Comparison of ENCODE assay signal across 9 mouse cellular contexts in the genomic region with DNA sequence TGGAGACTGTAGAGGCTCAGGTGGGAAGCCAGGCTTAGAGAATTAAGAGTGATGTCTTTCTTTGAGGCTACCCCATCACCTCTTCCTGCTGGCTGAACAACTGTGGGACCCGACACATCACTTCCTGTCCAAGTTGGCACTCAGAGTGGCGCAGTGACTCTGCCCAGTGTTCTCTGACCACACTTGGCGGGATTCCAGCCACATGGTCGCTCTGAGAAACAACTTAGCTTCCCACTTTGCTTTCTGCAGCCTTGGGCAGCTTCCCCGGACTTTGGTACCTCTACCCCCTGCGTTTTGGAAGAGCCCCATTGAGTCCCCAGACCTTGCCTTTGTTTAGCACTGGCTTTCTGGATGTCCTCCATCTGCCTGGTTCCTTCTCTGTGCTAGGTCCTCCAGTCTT. TPM values are rescaled to one million over a fixed set of nuclear protein-coding genes. Genes with fewer than 3 reads are reported as not detected.
A peak's percentile ranks its signal among the peaks of the same experiment; 100 is the strongest.
DNase-seq lines count a peak whose midpoint lies in the region; ATAC-seq and TF ChIP-seq lines count a peak whose summit lies in the region.
"Had no signal": no experiment of that assay in that cellular context is flagged by ENCODE, and none has a peak within 500 bp of the region (broad histone marks: within the 10 kb centered on the region; RNA-seq: fewer than 3 reads in every experiment).

No protein-coding gene starts in this region.

- whole genome bisulfite sequencing in liver, adult 2 months: 49% methylated on average over 6 of the region's 6 CpGs
- 68% methylated on average over 6 of the region's 6 CpGs for WGBS in liver, postnatal 0 days (ENCODE audit: insufficient replicate concordance)
- WGBS in intestine, embryonic 15.5 days: 88% methylated on average over 6 of the region's 6 CpGs
- WGBS in liver, embryonic 11.5 days: 81% methylated on average over 6 of the region's 6 CpGs

- H3K27me3 ChIP-seq in liver, adult 2 months (ENCODE audit: control insufficient read depth, insufficient read depth, low read length): no peaks in the 10 kb centered on the region
- H3K27me3 ChIP-seq in liver, postnatal 0 days (ENCODE audit: insufficient read depth, low read length): no peaks in the 10 kb centered on the region
- no peaks in the 10 kb centered on the region for H3K27me3 ChIP-seq in intestine, embryonic 15.5 days (replicated peaks)
- H3K27me3 ChIP-seq in liver, embryonic 11.5 days (replicated peaks; ENCODE audit: control insufficient read depth, insufficient read depth, low read length): no peaks in the 10 kb centered on the region

- no peak for TF ChIP-seq EP300 in liver, postnatal 0 days (IDR thresholded peaks at IDR 0.05; ENCODE audit: low read depth)

- TF ChIP-seq POLR2A in liver, adult 2 months (IDR thresholded peaks at IDR 0.05; ENCODE audit: extremely low read depth, insufficient read depth, low read length): no peak

- H3K4me2 ChIP-seq in liver, postnatal 0 days (ENCODE audit: low read depth, low read length): no peak overlapping the region
- no peak overlapping the region for H3K4me2 ChIP-seq in intestine, embryonic 15.5 days (replicated peaks)
- H3K4me2 ChIP-seq in liver, embryonic 11.5 days: no peak overlapping the region

- no peaks in the 10 kb centered on the region for H3K9me3 ChIP-seq in liver, postnatal 0 days (ENCODE audit: low read length)
- H3K9me3 ChIP-seq in intestine, embryonic 15.5 days: no peaks in the 10 kb centered on the region
- H3K9me3 ChIP-seq in liver, embryonic 11.5 days (ENCODE audit: control insufficient read depth, low read length): no peaks in the 10 kb centered on the region; the same call in 1 of the 2 replicates

- no peak overlapping the region for H3K4me3 ChIP-seq in liver, adult 2 months (ENCODE audit: insufficient read depth, low read depth, low read length)
- H3K4me3 ChIP-seq in liver, postnatal 0 days (ENCODE audit: low read depth, low read length): no peak overlapping the region
- no peak overlapping the region for H3K4me3 ChIP-seq in intestine, embryonic 15.5 days (replicated peaks)
- no peak overlapping the region for H3K4me3 ChIP-seq in liver, embryonic 11.5 days (ENCODE audit: low read depth, low read length)
- H3K4me3 ChIP-seq: megakaryocyte, embryonic 14.5 days had no signal

- H3K9ac ChIP-seq in liver, adult 2 months (ENCODE audit: low read depth, low read length): no peak overlapping the region
- H3K9ac ChIP-seq in liver, postnatal 0 days (replicated peaks): no peak overlapping the region
- H3K9ac ChIP-seq in intestine, embryonic 15.5 days: no peak overlapping the region
- no peak overlapping the region for H3K9ac ChIP-seq in liver, embryonic 11.5 days (ENCODE audit: low read depth, low read length)

- no peaks in the 10 kb centered on the region for H3K79me2 ChIP-seq in liver, adult 2 months (ENCODE audit: control insufficient read depth, insufficient read depth, low read length)

- intact Hi-C loops in heart, postnatal 25 days (cut with DNase I): no loop called here
- intact Hi-C loops in left cerebral cortex, postnatal 14 days (cut with DNase I): no loop called here

- DNase-seq in liver, adult 2 months (ENCODE audit: extremely low read depth, low read depth, low spot score): peak; percentile 56
- no peak for DNase-seq in liver, postnatal 0 days
- DNase-seq in cerebellum, adult 8-10 months: peak; percentile 7
- peak; percentile 5 for DNase-seq in heart, postnatal 25 days (ENCODE audit: low spot score)
- peak; percentile 72 to 74 for DNase-seq in left cerebral cortex, postnatal 14 days (ENCODE audit: low spot score in 2 of 2)
- DNase-seq in liver, embryonic 11.5 days (ENCODE audit: low spot score): no peak

- TF ChIP-seq CTCF in liver, adult 2 months (IDR thresholded peaks at IDR 0.05; ENCODE audit: low read depth, low read length): no peak
- TF ChIP-seq CTCF in liver, postnatal 0 days (IDR thresholded peaks at IDR 0.05; ENCODE audit: low read depth): no peak

- no peak for ATAC-seq in liver, postnatal 0 days
- no peak for ATAC-seq in intestine, embryonic 15.5 days
- ATAC-seq in CD4-positive, CD25-positive, alpha-beta regulatory T cell, adult 4 months: no peak
- ATAC-seq in liver, embryonic 11.5 days (replicated peaks; ENCODE audit: low FRiP score): no peak

- no peaks in the 10 kb centered on the region for H3K36me3 ChIP-seq in liver, adult 2 months (ENCODE audit: control insufficient read depth, insufficient read depth, low read length)
- H3K36me3 ChIP-seq in liver, postnatal 0 days (replicated peaks; ENCODE audit: insufficient read depth, low read length): no peaks in the 10 kb centered on the region
- H3K36me3 ChIP-seq in intestine, embryonic 15.5 days: no peaks in the 10 kb centered on the region
- H3K36me3 ChIP-seq in liver, embryonic 11.5 days (ENCODE audit: control insufficient read depth, insufficient read depth, low read length): no peaks in the 10 kb centered on the region

- no peak overlapping the region for H3K27ac ChIP-seq in liver, adult 2 months (replicated peaks; ENCODE audit: insufficient read depth, low read depth, low read length)
- no peak overlapping the region for H3K27ac ChIP-seq in liver, postnatal 0 days (ENCODE audit: low read depth)
- no peak overlapping the region for H3K27ac ChIP-seq in intestine, embryonic 15.5 days
- H3K27ac ChIP-seq in liver, embryonic 11.5 days (ENCODE audit: low read depth, low read length): no peak overlapping the region

- no peaks in the 10 kb centered on the region for H3K4me1 ChIP-seq in liver, adult 2 months (ENCODE audit: control insufficient read depth, insufficient read depth, low read length)
- H3K4me1 ChIP-seq in liver, postnatal 0 days (ENCODE audit: insufficient read depth): no peaks in the 10 kb centered on the region
- peaks cover 11% of the 10 kb centered on the region; the same call in 1 of the 2 replicates for H3K4me1 ChIP-seq in intestine, embryonic 15.5 days (replicated peaks)
- H3K4me1 ChIP-seq in liver, embryonic 11.5 days (replicated peaks; ENCODE audit: control insufficient read depth, insufficient read depth, low read length): 0 out of 2 replicates have a peak, but pooled peaks cover 2% of the 10 kb centered on the region
- H3K4me1 ChIP-seq: megakaryocyte, embryonic 14.5 days had no signal

RNA-seq across cellular contexts. Expression of a gene that starts 31.8 kb away (rescaled TPM):
- 33.6 and 37.7 TPM in 2 replicates for total RNA-seq in liver, adult 2 months (2014; rRNA removed)
- 31.7 and 32.5 TPM in 2 replicates for polyA plus RNA-seq in liver, adult 2 months (2012; rRNA removed)
- 5.4 and 8.2 TPM in 2 replicates for polyA plus RNA-seq in liver, postnatal 0 days (2015; fragmentation: Nextera tagmentation; extraction: Ambion mirVana)
- 10 to 100 TPM; 42.4 to 43.5 TPM for total RNA-seq in heart, postnatal 25 days (2021)
- 10 to 100 TPM; 24.5 to 24.6 TPM for total RNA-seq in left cerebral cortex, postnatal 14 days (2021)
- 17.0 and 18.8 TPM in 2 replicates for polyA plus RNA-seq in intestine, embryonic 15.5 days (2015; fragmentation: Nextera tagmentation; extraction: Ambion mirVana)
- polyA plus RNA-seq in CD4-positive, CD25-positive, alpha-beta regulatory T cell, adult 4 months (2017; shearing (Covaris generic)): not detected
- 13.3 and 14.1 TPM in 2 replicates for polyA plus RNA-seq in liver, embryonic 11.5 days (2014; fragmentation: Nextera tagmentation; extraction: Ambion mirVana)

Comparison
In these comparisons a context has a peak if more than half of its experiments do, and no peak if none do; other contexts are left out.
1. DNase-seq: peak in liver, adult 2 months (single experiment), cerebellum, adult 8-10 months (single experiment), heart, postnatal 25 days (single experiment) and left cerebral cortex, postnatal 14 days (2 of 2); none in liver, postnatal 0 days (single experiment) and liver, embryonic 11.5 days (single experiment).